Mouse (Mus musculus) stomach, postnatal 0 days (tissue): ENCODE measurements at regions not wholly inside any gene's neighbourhood (a gene's known extent, or its start where the extent isn't known, plus 50 kb on each side); places are given as distances from the start of the nearest gene placed in this dataset.

Experiments
- ATAC-seq: fragments of 200-750 bp; cut with Nextera tagmentation; 2 replicates; pipeline ENCODE4 v1.8.0; 2017; ENCODE audit not compliant: low FRiP score, low TSS enrichment
- DNase-seq: peaks from one replicate; pipeline ENCODE4 v3.0.0-alpha.2; 2016; ENCODE audit warnings: low spot score
- H3K27ac ChIP-seq: fragments of 300-500 bp; sonication (generic); replicated peaks from 2 replicates; pipeline ENCODE4 v1.5.1; 2014; ENCODE audit warnings: mild to moderate bottlenecking, control low read depth
- H3K27me3 ChIP-seq: fragments of 300-500 bp; sonication (generic); 2 replicates; pipeline ENCODE4 v1.6.1; 2014; ENCODE audit warnings: low read length; ENCODE audit not compliant: control insufficient read depth, insufficient read depth
- H3K36me3 ChIP-seq: fragments of 300-500 bp; sonication (generic); 2 replicates; pipeline ENCODE4 v1.6.1; 2014; ENCODE audit warnings: low read length, mixed read lengths; ENCODE audit not compliant: control insufficient read depth, insufficient read depth
- H3K4me1 ChIP-seq: fragments of 300-500 bp; sonication (generic); replicated peaks from 2 replicates; pipeline ENCODE4 v1.6.1; 2014; ENCODE audit warnings: antibody characterized with exemption; ENCODE audit not compliant: control insufficient read depth, insufficient read depth
- H3K4me2 ChIP-seq: fragments of 300-500 bp; sonication (generic); replicated peaks from 2 replicates; pipeline ENCODE4 v1.6.1; 2014; ENCODE audit warnings: low read depth, mild to moderate bottlenecking, control low read depth, moderate library complexity
- H3K4me3 ChIP-seq: fragments of 300-500 bp; sonication (generic); 2 replicates; pipeline ENCODE4 v1.5.1; 2014; ENCODE audit warnings: low read depth, low read length, control low read depth
- H3K9ac ChIP-seq: fragments of 300-500 bp; sonication (generic); 2 replicates; pipeline ENCODE4 v1.6.1; 2014; ENCODE audit warnings: mild to moderate bottlenecking, low read length, control low read depth, mixed read lengths
- H3K9me3 ChIP-seq: fragments of 300-500 bp; sonication (generic); 2 replicates; pipeline ENCODE4 v1.6.1; 2016; ENCODE audit warnings: low read length; ENCODE audit not compliant: control insufficient read depth
- CTCF ChIP-seq: IDR thresholded peaks from 2 replicates; pipeline ENCODE4 v1.5.1; 2016; ENCODE audit warnings: antibody characterized with exemption, low read depth, mild to moderate bottlenecking, moderate library complexity
- EP300 ChIP-seq: optimal IDR thresholded peaks from 2 replicates; pipeline ENCODE3; 2016; ENCODE audit warnings: antibody characterized with exemption
- WGBS: fragments of 180-500 bp; shearing (Covaris S2); extraction: QIAGEN DNeasy Blood & Tissue Kit; methylation state at CpG from one replicate; pipeline ENCODE4 v1.1.7; 2014; 5-methylcytosine and 5-hydroxymethylcytosine counted together

- no peaks in the 10 kb centered on the region for H3K9me3 ChIP-seq
- no peak overlapping the region for H3K27ac ChIP-seq
- H3K27me3 ChIP-seq = no peaks in the 10 kb centered on the region
- WGBS = 90% methylated on average over 1 of the region's 1 CpGs
- no peak overlapping the region for H3K4me2 ChIP-seq
- ATAC-seq = no peak
- no peaks in the 10 kb centered on the region for H3K4me1 ChIP-seq
- no peaks in the 10 kb centered on the region for H3K36me3 ChIP-seq
- TF ChIP-seq EP300 (no peak), CTCF (no peak)
- no peak for DNase-seq
- no peak overlapping the region for H3K4me3 ChIP-seq
- H3K9ac ChIP-seq = no peak overlapping the region
These were observed 404.8 kb upstream of the Ccng1 start for GRCm38 (mm10) chr11:41159927-41160326.

GRCm38 (mm10) chr11:41158761-41159596 lies 403.9 kb upstream of the Ccng1 start:
- Histone ChIP-seq H3K9ac (no peak overlapping the region), H3K9me3 (no peaks in the 10 kb centered on the region), H3K27ac (no peak overlapping the region), H3K36me3 (no peaks in the 10 kb centered on the region), H3K4me3 (no peak overlapping the region), H3K4me1 (no peaks in the 10 kb centered on the region), H3K27me3 (no peaks in the 10 kb centered on the region), H3K4me2 (no peak overlapping the region)
- TF ChIP-seq EP300 = no peak
- TF ChIP-seq CTCF = no peak
- no peak for ATAC-seq
- no peak for DNase-seq
- WGBS = 72% methylated on average over 4 of the region's 4 CpGs

GRCm38 (mm10) chr11:41157321-41157720 lies 402.2 kb upstream of the Ccng1 start:
- Histone ChIP-seq H3K27me3 (no peaks in the 10 kb centered on the region), H3K4me3 (no peak overlapping the region), H3K9ac (no peak overlapping the region), H3K27ac (no peak overlapping the region), H3K36me3 (no peaks in the 10 kb centered on the region), H3K9me3 (no peaks in the 10 kb centered on the region), H3K4me1 (no peaks in the 10 kb centered on the region), H3K4me2 (no peak overlapping the region)
- ATAC-seq = no peak
- WGBS = 91% methylated on average over 11 of the region's 11 CpGs
- DNase-seq = no peak
- TF ChIP-seq EP300 (no peak), CTCF (no peak)
